Mouse (Mus musculus) gastrocnemius, postnatal 25 days (tissue): Measurements from ENCODE around the gene Cpd. TPM values are rescaled to one million over a fixed set of nuclear protein-coding genes. Genes with fewer than 3 reads are reported as not detected.

Experiments used
- DNase-seq: peaks from one replicate; pipeline ENCODE4 v3.0.0; 2022
- long read RNA-seq, 2 experiments: library from polyadenylated mRNA; stranded (forward); transcript quantifications; one replicate each; pipeline ENCODE4 v2.0.0; 2021
- total RNA-seq, 2 experiments: library from RNA; stranded (reverse); gene quantifications; 1 replicate in 1 of 2; 2 replicates in 1 of 2; pipeline ENCODE4 v1.2.3; 2021

The Cpd gene
- 10 to 100 TPM; 26.3 to 30.5 TPM for total RNA-seq
- long read RNA-seq, experiment 1, full-length matches to known transcripts = 2 of 8 reads
- long read RNA-seq, experiment 1, partial matches to known transcripts = 1 of 8 reads
- long read RNA-seq, experiment 1, other reads (novel, unspliced or antisense) = 5 of 8 reads
- long read RNA-seq, experiment 2, full-length matches to known transcripts = 6 of 13 reads
- long read RNA-seq, experiment 2, partial matches to known transcripts = 1 of 13 reads
- long read RNA-seq, experiment 2, other reads (novel, unspliced or antisense) = 6 of 13 reads

- DNase-seq = peak; percentile 96
Observed at GRCm38 (mm10) chr11:76846878-76847222, at the start of gene Cpd. Gene Cpd (minus strand): TSS chr11:76847018.

DNA sequence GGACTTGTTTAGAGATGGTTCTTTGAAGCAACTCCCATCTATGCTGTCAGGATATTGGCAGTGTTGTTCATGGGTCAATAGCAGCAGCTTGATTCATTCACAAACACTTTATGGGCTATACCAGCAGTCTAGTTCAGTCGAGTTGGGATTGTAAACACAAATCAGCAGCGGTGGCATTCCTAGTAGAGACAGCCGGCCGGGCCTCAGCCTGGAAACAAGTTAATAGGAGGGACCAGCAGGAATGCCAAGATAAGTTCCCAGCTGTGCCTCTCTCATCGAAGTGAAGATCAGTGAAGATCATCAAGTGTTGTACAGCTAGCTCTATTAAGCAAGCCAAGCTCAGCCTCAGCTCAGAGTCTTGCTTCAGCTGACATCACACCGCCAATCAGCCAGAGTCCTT, 49.5 kb upstream of the Cpd start:
- DNase-seq = no peak

- DNase-seq = peak; percentile 26
Observed at GRCm38 (mm10) chr11:76894240-76894639, 47.4 kb upstream of the Cpd start.

DNA sequence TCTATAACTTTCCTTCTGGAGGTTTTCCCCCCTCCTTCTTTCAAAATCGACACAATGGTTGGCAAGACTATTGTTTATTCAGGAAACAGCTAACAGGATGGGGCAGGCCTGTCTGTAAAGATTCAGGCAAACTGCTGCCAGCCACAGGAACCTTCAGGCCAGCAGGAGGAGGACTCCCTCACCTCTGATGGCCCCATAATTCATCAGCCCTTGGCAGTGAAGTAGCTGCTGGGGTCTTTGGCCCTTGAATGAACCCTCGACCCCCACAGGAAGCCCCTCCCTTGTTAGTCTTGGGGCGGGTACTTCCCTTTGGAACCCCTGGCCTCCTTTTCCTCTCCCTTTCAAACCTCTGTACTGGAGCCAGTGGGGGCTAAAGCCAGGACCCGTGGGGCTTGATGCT, 46.8 kb upstream of the Cpd start:
- peak; percentile 20 for DNase-seq

DNA sequence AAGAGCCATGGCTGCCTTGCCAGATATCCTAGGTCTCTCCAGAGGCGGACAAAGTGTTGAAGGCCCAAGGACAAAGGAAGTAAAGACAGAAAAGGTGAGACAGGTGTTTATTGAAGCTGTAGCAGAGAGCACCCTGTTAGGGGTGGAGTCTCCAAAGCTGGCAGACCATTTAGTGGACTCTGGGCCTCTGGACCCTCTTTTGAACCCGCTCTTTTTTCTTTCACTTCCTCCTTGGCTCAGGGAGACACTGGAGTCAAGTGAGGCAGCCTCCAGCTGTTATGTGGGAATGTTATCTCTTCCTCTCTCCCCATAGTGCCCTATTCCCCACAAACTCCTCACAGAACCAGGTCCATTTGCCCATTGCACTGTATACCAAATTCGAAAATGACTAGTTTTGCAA, 46.2 kb upstream of the Cpd start:
- no peak for DNase-seq

- DNase-seq = no peak
Observed at GRCm38 (mm10) chr11:76891738-76892349, 45.0 kb upstream of the Cpd start.

DNA sequence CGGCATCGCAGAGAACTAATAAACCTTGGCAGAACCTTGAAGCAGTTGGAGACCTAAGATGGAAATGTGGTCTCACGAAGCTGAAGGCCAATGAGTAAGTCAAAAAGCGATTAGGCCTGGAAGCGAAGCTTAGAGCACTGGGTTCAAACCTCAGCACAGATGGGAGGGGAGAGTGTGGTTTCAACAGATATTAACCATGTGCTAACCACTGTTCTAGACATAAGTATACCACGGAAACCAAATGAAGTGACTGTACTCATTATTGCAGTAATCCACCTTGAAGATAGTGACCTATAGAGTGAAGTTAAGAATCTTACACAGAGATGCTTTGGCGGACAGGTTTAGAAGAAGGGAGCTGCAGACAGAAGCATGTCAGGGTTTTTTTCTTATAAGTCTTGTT, 44.4 kb upstream of the Cpd start:
- DNase-seq = no peak

DNA sequence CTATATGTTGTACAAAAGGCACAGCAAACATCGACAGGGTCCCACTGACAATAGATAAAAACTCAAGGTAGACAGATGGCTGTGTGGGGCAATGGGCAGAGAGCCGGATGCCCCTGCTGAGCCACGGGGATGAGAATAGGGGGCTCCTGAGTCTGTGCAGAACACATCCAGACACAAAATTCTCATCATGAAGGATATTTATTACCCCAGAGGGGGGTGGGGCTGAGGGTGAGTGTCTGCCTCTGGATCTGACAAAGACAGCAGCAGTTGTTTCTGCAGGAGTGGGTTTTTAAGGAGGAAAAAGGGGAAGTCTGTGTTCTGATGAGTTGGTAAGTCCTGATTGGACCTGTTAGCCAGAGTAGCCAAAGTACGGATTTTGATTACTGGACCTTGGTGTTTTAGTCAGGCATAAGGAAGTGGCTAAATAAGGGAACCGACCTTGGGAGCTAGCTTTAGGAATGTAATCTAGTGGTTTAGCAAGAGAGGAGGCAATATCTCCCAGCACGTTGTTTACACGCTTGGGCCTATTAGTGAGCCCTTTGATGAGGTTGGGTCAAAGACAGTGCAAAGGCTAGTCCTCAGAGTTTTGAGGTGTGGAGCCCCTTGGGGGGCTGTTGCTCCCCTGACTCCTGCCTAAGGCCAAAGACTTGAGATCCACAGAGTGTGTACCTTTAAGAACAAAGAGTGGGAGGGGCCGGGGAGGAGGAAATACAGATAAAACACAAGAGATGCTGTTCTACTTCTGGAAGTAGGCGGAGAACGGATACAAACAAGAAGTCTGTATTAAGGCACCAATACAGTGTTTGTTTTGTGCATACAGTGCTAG, 42.7 kb upstream of the Cpd start:
- peak; percentile 20 for DNase-seq

- DNase-seq = no peak
Observed at GRCm38 (mm10) chr11:76884451-76884850, 37.6 kb upstream of the Cpd start.

DNA sequence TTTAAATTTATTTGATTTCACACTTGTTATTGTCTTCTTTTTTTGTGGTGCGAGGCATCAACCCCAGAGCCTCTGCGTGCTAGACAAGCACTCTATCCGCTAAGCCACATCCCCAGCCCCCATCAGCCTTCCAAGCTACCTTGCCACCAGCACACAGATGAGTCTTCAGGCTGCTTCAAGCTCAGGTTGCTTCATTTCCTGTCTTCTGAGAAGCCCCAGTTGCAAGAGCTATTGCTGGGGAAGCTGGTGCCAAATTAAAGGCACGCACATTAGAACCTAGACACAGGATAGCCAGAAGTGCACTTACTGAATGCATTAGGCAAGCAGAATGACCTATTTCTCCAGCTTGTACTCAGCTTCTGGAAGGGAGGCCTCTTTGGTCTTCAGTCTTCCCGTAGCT, 33.0 kb upstream of the Cpd start:
- no peak for DNase-seq

DNA sequence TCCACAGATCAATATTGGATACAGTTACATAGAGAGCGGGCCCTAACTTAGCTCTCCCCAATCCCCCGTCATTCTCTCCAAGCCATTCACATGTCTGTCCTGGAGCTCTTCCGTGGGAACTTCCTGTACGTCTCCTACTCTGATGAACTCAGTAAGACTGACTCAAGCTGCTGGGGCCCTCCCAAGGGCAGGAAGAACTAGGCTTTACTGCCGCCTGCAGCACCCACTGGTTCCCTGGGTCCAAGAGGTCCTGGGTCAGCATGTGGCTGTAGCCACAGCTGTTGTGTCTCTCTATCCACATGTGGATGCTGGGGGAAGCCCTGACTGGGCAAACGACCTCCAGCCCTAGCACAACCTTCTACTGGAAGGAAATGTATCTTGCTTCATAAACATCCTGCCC, 27.9 kb upstream of the Cpd start:
- DNase-seq = no peak

DNA sequence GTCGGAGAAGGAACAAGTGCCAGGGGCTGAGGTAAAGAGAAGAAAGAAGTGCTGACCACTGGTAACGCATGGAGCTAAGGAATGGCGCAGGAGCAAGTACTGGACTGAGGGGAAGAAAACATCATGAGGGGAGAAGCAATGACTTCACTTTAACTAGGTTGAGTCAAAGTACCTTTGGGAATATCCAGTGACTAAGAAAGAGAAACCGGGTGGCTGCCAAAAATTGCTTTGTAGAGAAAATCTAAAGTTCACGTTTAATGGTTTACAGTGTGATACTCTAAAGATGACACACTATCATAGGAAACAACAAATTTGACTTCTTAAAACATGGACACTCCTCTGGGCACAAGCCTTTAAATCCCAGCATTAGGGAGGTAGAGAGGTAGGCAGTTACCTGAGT, 27.0 kb upstream of the Cpd start:
- DNase-seq = no peak

DNA sequence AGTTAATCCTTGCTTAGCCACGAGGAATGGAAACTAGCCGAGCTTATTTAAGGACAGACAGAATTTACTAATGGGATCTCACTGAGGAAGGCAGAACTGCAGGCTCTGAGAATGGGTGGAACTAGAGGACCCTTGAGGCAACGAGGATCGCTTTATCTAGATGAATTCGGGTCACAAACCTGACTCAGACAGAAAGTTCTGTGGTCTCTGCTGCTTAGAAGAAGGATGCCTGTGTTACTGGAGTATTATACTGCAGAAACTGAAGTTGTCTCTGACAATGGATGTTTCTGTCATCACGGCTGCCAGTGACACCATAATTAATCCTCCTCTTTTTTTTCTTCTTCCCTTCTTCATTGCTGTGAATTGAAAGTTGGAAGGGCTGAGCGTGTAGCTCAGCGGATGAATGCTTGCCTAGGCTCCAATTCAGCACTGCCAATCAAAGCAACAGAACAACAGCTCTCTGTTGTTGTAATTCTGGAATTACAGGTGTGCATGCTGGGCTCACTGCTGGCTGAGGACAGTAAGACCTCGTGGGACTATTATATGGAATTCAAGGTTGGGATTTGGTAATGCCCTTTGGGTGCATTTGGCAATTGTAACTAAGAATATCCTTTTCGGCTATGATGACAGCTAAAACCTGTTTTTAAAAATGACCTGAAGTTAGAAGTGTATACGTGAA, 25.9 kb upstream of the Cpd start:
- no peak for DNase-seq

DNA sequence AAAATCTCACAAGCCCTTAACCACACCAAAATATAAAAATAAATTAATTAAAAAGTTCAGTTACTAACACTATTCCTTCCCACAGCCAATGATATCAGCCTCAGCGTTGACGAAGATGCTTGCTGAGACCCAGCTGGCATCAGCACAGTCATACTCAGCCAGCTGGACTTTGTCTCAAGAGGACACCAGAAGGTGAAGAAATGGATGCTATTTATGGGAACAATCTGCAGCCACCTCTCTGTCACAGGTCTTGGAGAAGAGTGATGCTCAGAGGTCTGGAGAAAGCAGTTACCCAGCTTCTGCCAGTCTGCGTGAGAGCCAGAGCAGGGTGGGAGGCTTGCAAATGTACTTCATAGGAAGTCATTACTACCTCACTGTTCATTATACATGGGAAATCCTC, 14.4 kb upstream of the Cpd start:
- DNase-seq = no peak

DNA sequence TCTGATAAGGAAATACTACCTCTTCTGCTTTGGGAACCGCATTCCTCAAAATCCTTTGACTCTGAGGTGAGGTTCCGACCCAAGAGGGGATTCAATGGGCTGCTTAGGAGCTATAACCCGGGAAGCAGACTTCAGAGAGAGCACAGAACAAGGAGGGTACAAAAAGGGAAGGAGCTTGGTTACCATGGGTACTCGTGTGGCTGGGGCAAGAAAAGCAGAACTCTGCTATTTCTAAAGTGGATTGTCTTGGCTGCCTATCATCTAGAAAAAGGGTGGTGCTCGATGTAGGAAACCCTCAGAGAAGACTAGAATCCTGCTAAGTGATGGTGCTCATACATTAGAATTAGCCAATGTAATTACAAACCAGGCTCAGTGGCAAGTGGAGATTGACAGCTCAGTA, 12.4 kb upstream of the Cpd start:
- no peak for DNase-seq

- no peak for DNase-seq
Observed at GRCm38 (mm10) chr11:76858781-76859180, 12.0 kb upstream of the Cpd start.

DNA sequence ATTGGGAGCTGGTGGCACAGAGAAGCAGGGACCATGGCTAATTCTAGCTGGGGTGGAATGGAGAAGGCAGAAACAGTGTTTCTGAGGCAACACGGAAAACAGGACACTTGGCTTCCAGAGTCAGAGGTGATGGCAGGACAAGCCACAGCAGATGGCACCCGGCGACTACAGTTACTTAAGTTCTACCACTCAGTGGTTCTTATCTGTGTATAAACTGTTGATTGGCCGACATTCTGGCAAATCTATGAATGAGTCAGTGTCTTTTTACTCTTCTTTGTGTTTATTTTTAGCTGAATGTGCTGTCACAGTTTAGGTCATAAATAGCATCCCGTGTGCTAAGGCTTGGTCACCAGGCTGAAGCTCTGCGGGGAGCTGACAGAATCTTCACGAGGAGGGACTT, 10.3 kb upstream of the Cpd start:
- no peak for DNase-seq

GRCm38 (mm10) chr11:76856601-76857000, 9.8 kb upstream of the Cpd start:
- no peak for DNase-seq

GRCm38 (mm10) chr11:76854475-76855341, 7.9 kb upstream of the Cpd start:
- no peak for DNase-seq

GRCm38 (mm10) chr11:76851512-76851911, 4.7 kb upstream of the Cpd start:
- no peak for DNase-seq

DNA sequence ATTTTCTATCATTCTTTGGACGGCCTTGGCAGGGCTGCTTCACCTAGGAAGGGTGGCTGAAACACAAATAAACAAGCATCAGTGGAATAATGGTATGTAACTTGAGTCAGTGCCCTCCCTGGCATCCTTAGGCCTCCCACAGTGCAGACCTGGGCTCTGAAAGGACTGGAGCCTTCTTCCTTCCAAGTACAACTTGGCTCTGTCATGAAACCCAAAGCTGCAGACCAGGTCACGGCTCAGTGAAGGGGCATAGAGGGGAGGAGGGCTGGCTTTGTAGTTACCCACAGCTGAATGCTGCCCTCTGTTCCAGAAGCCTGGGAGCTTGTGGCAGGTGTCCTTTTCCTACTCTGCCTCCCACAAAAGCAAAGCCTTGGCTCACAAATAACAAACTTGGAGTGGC, 2.8 kb upstream of the Cpd start:
- DNase-seq = no peak

GRCm38 (mm10) chr11:76848081-76848480, 1.3 kb upstream of the Cpd start:
- DNase-seq = no peak
